Comparison of ENCODE assay signal across 27 mouse cellular contexts in the genomic region with DNA sequence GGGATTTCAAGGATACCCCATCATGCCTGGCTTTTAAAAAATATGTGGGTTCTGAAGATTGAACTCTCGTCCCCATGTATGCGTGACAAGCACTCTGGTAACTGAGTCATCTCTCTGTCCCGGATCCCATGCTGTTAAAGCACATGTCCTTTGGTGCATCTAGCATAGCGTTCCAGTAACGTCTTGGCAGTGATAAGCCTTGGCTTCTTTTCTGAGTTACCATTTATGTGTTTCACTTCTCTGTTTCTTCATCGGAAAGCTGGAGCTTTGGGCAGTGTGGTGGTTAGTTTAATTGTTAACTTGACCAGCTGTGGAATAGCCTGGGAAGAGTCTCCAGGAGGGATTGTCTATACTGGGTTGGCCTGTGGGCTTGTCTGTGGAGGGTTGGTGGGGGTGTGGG.
A peak's percentile ranks its signal among the peaks of the same experiment; 100 is the strongest.
DNase-seq lines count a peak whose midpoint lies in the region; ATAC-seq and TF ChIP-seq lines count a peak whose summit lies in the region.
"Had no signal": no experiment of that assay in that cellular context is flagged by ENCODE, and none has a peak within 500 bp of the region (broad histone marks: within the 10 kb centered on the region; RNA-seq: fewer than 3 reads in every experiment).

No protein-coding gene starts in this region.

- H3K4me2 ChIP-seq in heart, embryonic 11.5 days = no peak overlapping the region
- H3K4me2 ChIP-seq in CH12.LX (ENCODE audit: insufficient read depth, low read depth, poor library complexity, severe bottlenecking) = no peak overlapping the region
- H3K4me2 ChIP-seq in forebrain, embryonic 11.5 days (ENCODE audit: low read depth, low read length, severe bottlenecking) = no peak overlapping the region
- no peak overlapping the region for H3K4me2 ChIP-seq in forebrain, embryonic 12.5 days
- H3K4me2 ChIP-seq: forebrain, embryonic 13.5 days; heart, embryonic 12.5 days; heart, embryonic 15.5 days; hindbrain, embryonic 13.5 days; intestine, embryonic 15.5 days had no signal

- no peak for TF ChIP-seq EP300 in CH12.LX (IDR thresholded peaks at IDR 0.05; ENCODE audit: low read length)

- H3K27ac ChIP-seq in heart, embryonic 11.5 days (ENCODE audit: low read depth, low read length) = no peak overlapping the region
- H3K27ac ChIP-seq in CH12.LX (ENCODE audit: insufficient read depth, low read depth) = no peak overlapping the region
- H3K27ac ChIP-seq in forebrain, embryonic 11.5 days (ENCODE audit: low read depth, low read length) = no peak overlapping the region
- H3K27ac ChIP-seq in forebrain, embryonic 12.5 days = no peak overlapping the region
- no peak overlapping the region for H3K27ac ChIP-seq in embryonic facial prominence, embryonic 10.5 days (replicated peaks)
- H3K27ac ChIP-seq: forebrain, embryonic 13.5 days; heart, embryonic 15.5 days; hindbrain, embryonic 10.5 days; hindbrain, embryonic 13.5 days; intestine, embryonic 15.5 days had no signal

- ATAC-seq in heart, embryonic 11.5 days (replicated peaks; ENCODE audit: insufficient number of reproducible peaks, low FRiP score, low TSS enrichment) = no peak
- ATAC-seq in common myeloid progenitor, adult 5-6 weeks (replicated peaks; ENCODE audit: low read depth, poor library complexity, severe bottlenecking) = 0 out of 2 replicates have a peak, but pooled peaks have one; percentile 10
- ATAC-seq in megakaryocyte progenitor cell, adult 5-6 weeks (replicated peaks; ENCODE audit: poor library complexity) = peak; percentile 10; the same call in 1 of the 2 replicates
- ATAC-seq in forebrain, embryonic 11.5 days (replicated peaks; ENCODE audit: low FRiP score) = no peak
- ATAC-seq in forebrain, embryonic 12.5 days (ENCODE audit: low FRiP score) = no peak
- ATAC-seq: forebrain, embryonic 13.5 days; forebrain, embryonic 16.5 days; hindbrain, embryonic 16.5 days; intestine, embryonic 15.5 days had no signal

- H3K27me3 ChIP-seq in heart, embryonic 11.5 days (ENCODE audit: control insufficient read depth, insufficient read depth, low read length) = no peaks in the 10 kb centered on the region
- no peaks in the 10 kb centered on the region for H3K27me3 ChIP-seq in CH12.LX (replicated peaks)
- H3K27me3 ChIP-seq in forebrain, embryonic 11.5 days (ENCODE audit: control insufficient read depth, insufficient read depth, low read length) = no peaks in the 10 kb centered on the region
- no peaks in the 10 kb centered on the region for H3K27me3 ChIP-seq in forebrain, embryonic 12.5 days
- H3K27me3 ChIP-seq in embryonic facial prominence, embryonic 10.5 days (replicated peaks; ENCODE audit: low read depth, poor library complexity, severe bottlenecking) = no peaks in the 10 kb centered on the region
- H3K27me3 ChIP-seq: forebrain, embryonic 13.5 days; heart, embryonic 12.5 days; heart, embryonic 15.5 days; hindbrain, embryonic 13.5 days; intestine, embryonic 15.5 days had no signal

- DNase-seq in heart, adult 11 months = peak; percentile 76
- no peak for DNase-seq in CH12.LX (ENCODE audit: extremely low read depth)
- no peak for DNase-seq in forebrain, embryonic 11.5 days (ENCODE audit: low spot score)
- no peak for DNase-seq in embryonic facial prominence, embryonic 10.5 days (ENCODE audit: low spot score)
- DNase-seq: adrenal gland, adult 8-10 months; adrenal gland, postnatal 25 days; cerebellum, adult 18-20 months; cerebellum, adult 9-11 months; cerebellum, postnatal 25 days; embryo, embryonic 11 days; gastrocnemius, postnatal 25 days; heart, postnatal 10 days; heart, postnatal 36 days; kidney, adult 11 months had no signal

- dilution Hi-C loops in CH12.LX (cut with MboI; ENCODE audit: extremely low pct_ligation_motif_present, extremely low pct_unique_long_range_greater_than_20kb, low sequenced_read_pairs) = no loop called here

- no peaks in the 10 kb centered on the region for H3K9me3 ChIP-seq in heart, embryonic 11.5 days (replicated peaks; ENCODE audit: control insufficient read depth, low read length)
- H3K9me3 ChIP-seq in CH12.LX (replicated peaks; ENCODE audit: low read length) = no peaks in the 10 kb centered on the region
- H3K9me3 ChIP-seq in forebrain, embryonic 11.5 days (ENCODE audit: control insufficient read depth, low read length) = no peaks in the 10 kb centered on the region
- no peaks in the 10 kb centered on the region for H3K9me3 ChIP-seq in forebrain, embryonic 12.5 days
- no peaks in the 10 kb centered on the region for H3K9me3 ChIP-seq in embryonic facial prominence, embryonic 10.5 days
- H3K9me3 ChIP-seq: forebrain, embryonic 13.5 days; heart, embryonic 12.5 days; heart, embryonic 15.5 days; hindbrain, embryonic 10.5 days; hindbrain, embryonic 13.5 days; intestine, embryonic 15.5 days had no signal

- TF ChIP-seq CTCF in CH12.LX (conservative IDR thresholded peaks at IDR 0.05 in 1 of 2, IDR thresholded peaks at IDR 0.05 in 1 of 2; ENCODE audit: low read depth in 2 of 2, low read length in 2 of 2) = no peak

- 93% methylated on average over 6 of the region's 6 CpGs for WGBS in heart, embryonic 11.5 days (ENCODE audit: insufficient replicate concordance)
- 94% methylated on average over 6 of the region's 6 CpGs for WGBS in forebrain, embryonic 11.5 days
- 94% methylated on average over 6 of the region's 6 CpGs for WGBS in forebrain, embryonic 12.5 days
- WGBS in embryonic facial prominence, embryonic 10.5 days = 95% methylated on average over 6 of the region's 6 CpGs

- H3K79me2 ChIP-seq in CH12.LX (replicated peaks; ENCODE audit: control insufficient read depth, extremely low read depth, insufficient read depth, poor library complexity, severe bottlenecking) = no peaks in the 10 kb centered on the region

- H3K4me1 ChIP-seq in heart, embryonic 11.5 days (ENCODE audit: control insufficient read depth, insufficient read depth, low read length) = peaks cover 10% of the 10 kb centered on the region; the same call in 1 of the 2 replicates
- peaks cover 57 to 72% of the 10 kb centered on the region in 2 experiments for H3K4me1 ChIP-seq in CH12.LX (ENCODE audit: control insufficient read depth in 1 of 2, insufficient read depth in 2 of 2)
- H3K4me1 ChIP-seq in forebrain, embryonic 11.5 days (replicated peaks; ENCODE audit: control insufficient read depth, insufficient read depth, low read length) = 0 out of 2 replicates have a peak, but pooled peaks cover 2% of the 10 kb centered on the region
- H3K4me1 ChIP-seq in forebrain, embryonic 12.5 days = peaks cover 3% of the 10 kb centered on the region
- H3K4me1 ChIP-seq in embryonic facial prominence, embryonic 10.5 days = peaks cover 12% of the 10 kb centered on the region

- H3K36me3 ChIP-seq in heart, embryonic 11.5 days (ENCODE audit: control insufficient read depth, insufficient read depth, low read length) = no peaks in the 10 kb centered on the region
- no peaks in the 10 kb centered on the region for H3K36me3 ChIP-seq in CH12.LX (replicated peaks in 1 of 2; ENCODE audit: control insufficient read depth in 1 of 2, insufficient read depth in 1 of 2, low read length in 1 of 2)
- no peaks in the 10 kb centered on the region for H3K36me3 ChIP-seq in forebrain, embryonic 11.5 days (ENCODE audit: control insufficient read depth, insufficient read depth, low read length)
- H3K36me3 ChIP-seq in forebrain, embryonic 12.5 days (replicated peaks) = no peaks in the 10 kb centered on the region
- H3K36me3 ChIP-seq in embryonic facial prominence, embryonic 10.5 days (replicated peaks) = no peaks in the 10 kb centered on the region
- H3K36me3 ChIP-seq: G1E; heart, embryonic 12.5 days; heart, embryonic 15.5 days; hindbrain, embryonic 10.5 days; hindbrain, embryonic 13.5 days; intestine, embryonic 15.5 days had no signal

- no peak overlapping the region for H3K9ac ChIP-seq in heart, embryonic 11.5 days (ENCODE audit: low read depth, low read length)
- H3K9ac ChIP-seq in CH12.LX (ENCODE audit: insufficient read depth, low read depth) = no peak overlapping the region
- no peak overlapping the region for H3K9ac ChIP-seq in forebrain, embryonic 11.5 days (ENCODE audit: low read length)
- H3K9ac ChIP-seq in forebrain, embryonic 12.5 days = no peak overlapping the region
- H3K9ac ChIP-seq: forebrain, embryonic 13.5 days; heart, embryonic 12.5 days; heart, embryonic 15.5 days; hindbrain, embryonic 13.5 days; intestine, embryonic 15.5 days had no signal

- TF ChIP-seq POLR2A in CH12.LX (IDR thresholded peaks at IDR 0.05; ENCODE audit: low read depth, low read length) = no peak

- in situ Hi-C loops in CH12.LX (cut with MboI; ENCODE audit: low pct_ligation_motif_present, low pct_unique_long_range_greater_than_20kb, low sequenced_read_pairs) = no loop called here

- no peak overlapping the region for H3K4me3 ChIP-seq in heart, embryonic 11.5 days (ENCODE audit: low read depth, low read length)
- H3K4me3 ChIP-seq in CH12.LX (replicated peaks in 1 of 3; ENCODE audit: low read depth in 2 of 3, low read length in 2 of 3, poor library complexity in 1 of 3) = no peak overlapping the region
- H3K4me3 ChIP-seq in forebrain, embryonic 11.5 days (ENCODE audit: low read depth, low read length) = no peak overlapping the region
- H3K4me3 ChIP-seq in forebrain, embryonic 12.5 days (replicated peaks) = no peak overlapping the region
- H3K4me3 ChIP-seq in embryonic facial prominence, embryonic 10.5 days = no peak overlapping the region
- H3K4me3 ChIP-seq: forebrain, embryonic 13.5 days; heart, embryonic 12.5 days; heart, embryonic 15.5 days; hindbrain, embryonic 10.5 days; hindbrain, embryonic 13.5 days; intestine, embryonic 15.5 days had no signal

- no peak for TF ChIP-seq RAD21 in CH12.LX (IDR thresholded peaks at IDR 0.05; ENCODE audit: low read depth, low read length)

TF ChIP-seq in CH12.LX, 34 proteins besides CTCF, POLR2A, EP300 and RAD21:
- TF ChIP-seq ETS1 (conservative IDR thresholded peaks at IDR 0.05; ENCODE audit: low read depth, low read length) = no peak
- no peak for TF ChIP-seq KAT2A (IDR thresholded peaks at IDR 0.05; ENCODE audit: insufficient replicate concordance, low read length)
- no peak for TF ChIP-seq MXI1 (IDR thresholded peaks at IDR 0.05; ENCODE audit: low read depth, low read length)
- TF ChIP-seq JUND (conservative IDR thresholded peaks at IDR 0.05; ENCODE audit: low read depth, low read length) = no peak
- peak; percentile 28; the same call in 1 of the 2 replicates for TF ChIP-seq IRF4 (IDR thresholded peaks at IDR 0.05; ENCODE audit: low read depth, low read length)

Comparison
In these comparisons a context has a peak if more than half of its experiments do, and no peak if none do; other contexts are left out.
1. ATAC-seq: peak in common myeloid progenitor, adult 5-6 weeks (single experiment) and megakaryocyte progenitor cell, adult 5-6 weeks (single experiment); none in heart, embryonic 11.5 days (single experiment), forebrain, embryonic 11.5 days (single experiment) and forebrain, embryonic 12.5 days (single experiment).